Mouse (Mus musculus) ES-Bruce4 (cell line): ENCODE data around the gene Ppp1r15a. TPM values are rescaled to one million over a fixed set of nuclear protein-coding genes. Genes with fewer than 3 reads are reported as not detected.
"Not testable (repeated sequence)": the region's sequence is repeated elsewhere in the genome, so short reads cannot be mapped to it uniquely, and the experiment has no call there.

Experiments
- H3K27ac ChIP-seq: 2 replicates; pipeline ENCODE4 v1.5.1; 2012; ENCODE audit warnings: low read length, inconsistent platforms; ENCODE audit not compliant: insufficient read depth
- H3K27me3 ChIP-seq: 2 replicates; pipeline ENCODE4 v1.6.1; 2012; ENCODE audit warnings: mild to moderate bottlenecking, low read length, inconsistent platforms; ENCODE audit not compliant: control insufficient read depth, poor library complexity, insufficient read depth, severe bottlenecking
- H3K36me3 ChIP-seq: 2 replicates; pipeline ENCODE4 v1.6.1; 2012; ENCODE audit warnings: inconsistent platforms, mild to moderate bottlenecking, low read length, moderate library complexity; ENCODE audit not compliant: control insufficient read depth, poor library complexity, insufficient read depth, severe bottlenecking
- H3K4me1 ChIP-seq: one replicate; pipeline ENCODE4 v1.8.1; 2011; ENCODE audit warnings: low read length; ENCODE audit not compliant: control insufficient read depth, insufficient read depth
- H3K4me3 ChIP-seq: 2 replicates; pipeline ENCODE4 v1.5.1; 2011; ENCODE audit warnings: low read depth, mild to moderate bottlenecking, low read length
- H3K9ac ChIP-seq: 2 replicates; pipeline ENCODE4 v1.6.1; 2012; ENCODE audit warnings: low read depth, mild to moderate bottlenecking, inconsistent platforms; ENCODE audit not compliant: poor library complexity, severe bottlenecking
- H3K9me3 ChIP-seq: replicated peaks from 2 replicates; pipeline ENCODE4 v1.6.1; 2012; ENCODE audit warnings: mild to moderate bottlenecking, low read length, inconsistent platforms; ENCODE audit not compliant: control insufficient read depth, poor library complexity, insufficient read depth, severe bottlenecking
- CTCF ChIP-seq: IDR thresholded peaks from one replicate; pipeline ENCODE4 v1.8.1; 2011; ENCODE audit warnings: low read depth, low read length
- EP300 ChIP-seq: IDR thresholded peaks from 2 replicates; pipeline ENCODE4 v1.6.1; 2011; ENCODE audit warnings: low read depth, low read length; ENCODE audit not compliant: insufficient read depth
- POLR2A ChIP-seq: IDR thresholded peaks from one replicate; pipeline ENCODE4 v1.8.1; 2011; ENCODE audit warnings: low read length; ENCODE audit not compliant: insufficient read depth
- polyA plus RNA-seq: library from polyadenylated mRNA; stranded (reverse); fragments of >200 nt; gene quantifications from 2 replicates; pipeline ENCODE4 v1.2.4, GENCODE M21; 2011; ENCODE audit warnings: low read depth; ENCODE audit not compliant: missing spikeins, insufficient read depth, insufficient read length

Ppp1r15a gene
- polyA plus RNA-seq, 1 experiment = 15.5 TPM

DNA sequence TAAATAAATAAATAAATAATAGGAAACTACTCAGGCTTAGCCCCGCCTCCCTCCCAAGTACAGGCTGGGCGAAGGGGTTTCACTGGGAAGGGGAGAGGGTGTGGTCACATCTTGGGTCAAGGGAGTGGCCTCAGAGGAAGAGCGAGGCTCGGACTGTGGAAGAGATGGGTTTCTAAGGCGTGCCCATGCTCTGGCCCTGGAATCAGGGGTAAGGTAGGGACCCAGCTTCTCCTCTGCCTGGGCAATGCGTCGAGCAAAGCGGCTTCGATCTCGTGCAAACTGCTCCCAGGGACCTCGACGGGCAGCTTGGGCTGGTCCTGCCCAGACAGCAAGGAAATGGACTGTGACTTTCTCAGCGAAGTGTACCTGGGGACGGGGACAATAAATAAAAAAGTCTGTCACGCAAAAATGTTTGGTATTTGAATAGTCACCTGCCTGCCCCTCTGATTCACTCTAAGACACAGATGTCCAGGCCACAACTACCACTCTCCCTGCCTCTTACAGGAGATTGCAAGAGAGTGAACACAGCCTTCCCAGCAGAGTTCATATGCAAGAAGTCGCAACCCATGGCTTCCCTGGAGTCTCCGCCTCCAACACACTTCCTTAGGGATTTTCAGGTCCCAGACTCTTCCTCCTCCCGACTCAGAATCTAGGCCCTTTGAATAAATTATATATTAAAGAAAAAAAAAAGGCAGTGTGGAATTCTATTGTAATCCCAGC lies 3.0 kb downstream of the Ppp1r15a start:
- peaks cover 12% of the 10 kb centered on the region for H3K36me3 ChIP-seq
- H3K27ac ChIP-seq = peak overlapping the region; percentile 22
- peak overlapping the region; percentile 35 for H3K4me3 ChIP-seq
- H3K9me3 ChIP-seq = no peaks in the 10 kb centered on the region
- TF ChIP-seq CTCF = no peak
- H3K4me1 ChIP-seq = peaks cover 2% of the 10 kb centered on the region
- no peaks in the 10 kb centered on the region for H3K27me3 ChIP-seq
- H3K9ac ChIP-seq = peak overlapping the region; percentile 2

- no peaks in the 10 kb centered on the region for H3K9me3 ChIP-seq
- TF ChIP-seq POLR2A (no peak), CTCF (no peak), EP300 (no peak)
- H3K36me3 ChIP-seq = peaks cover 12% of the 10 kb centered on the region
- H3K4me1 ChIP-seq = peaks cover 2% of the 10 kb centered on the region
- peak overlapping the region; percentile 56 for H3K9ac ChIP-seq
- H3K27me3 ChIP-seq = no peaks in the 10 kb centered on the region
- H3K27ac ChIP-seq = peak overlapping the region; percentile 38
- H3K4me3 ChIP-seq = peak overlapping the region; percentile 91
Measured at GRCm38 (mm10) chr7:45522194-45522752, 3.8 kb downstream of the Ppp1r15a start.

- Histone ChIP-seq H3K27ac (peak overlapping the region; percentile 46; the same call in 1 of the 2 replicates), H3K4me3 (peak overlapping the region; percentile 91), H3K36me3 (peaks cover 12% of the 10 kb centered on the region), H3K9me3 (no peaks in the 10 kb centered on the region), H3K9ac (peak overlapping the region; percentile 56), H3K27me3 (no peaks in the 10 kb centered on the region), H3K4me1 (peaks cover 2% of the 10 kb centered on the region)
- peak; percentile 46; the same call in 1 of the 2 replicates for TF ChIP-seq EP300
- peak; percentile 15 for TF ChIP-seq CTCF
- TF ChIP-seq POLR2A = no peak
Measured at GRCm38 (mm10) chr7:45521728-45522184, 4.3 kb downstream of the Ppp1r15a start.

- Histone ChIP-seq H3K27me3 (no peaks in the 10 kb centered on the region), H3K9ac (peak overlapping the region; percentile 56; the same call in 1 of the 2 replicates), H3K36me3 (peaks cover 12% of the 10 kb centered on the region), H3K27ac (no peak overlapping the region), H3K4me3 (no peak overlapping the region), H3K9me3 (no peaks in the 10 kb centered on the region), H3K4me1 (peaks cover 9% of the 10 kb centered on the region)
- TF ChIP-seq EP300 = no peak
- no peak for TF ChIP-seq POLR2A
- TF ChIP-seq CTCF = no peak
Measured at GRCm38 (mm10) chr7:45520605-45521004, 5.5 kb downstream of the Ppp1r15a start.

GRCm38 (mm10) chr7:45519345-45520120 lies 6.5 kb downstream of the Ppp1r15a start:
- peaks cover 9% of the 10 kb centered on the region for H3K4me1 ChIP-seq
- no peak for TF ChIP-seq CTCF
- TF ChIP-seq EP300 = no peak
- no peak for TF ChIP-seq POLR2A
- H3K9me3 ChIP-seq = no peaks in the 10 kb centered on the region
- peak overlapping the region; percentile 72 for H3K27ac ChIP-seq
- 0 out of 2 replicates have a peak overlapping the region, but pooled peaks have one; percentile 2 for H3K4me3 ChIP-seq
- no peak overlapping the region for H3K9ac ChIP-seq
- H3K36me3 ChIP-seq = peaks cover 11% of the 10 kb centered on the region
- no peaks in the 10 kb centered on the region for H3K27me3 ChIP-seq

DNA sequence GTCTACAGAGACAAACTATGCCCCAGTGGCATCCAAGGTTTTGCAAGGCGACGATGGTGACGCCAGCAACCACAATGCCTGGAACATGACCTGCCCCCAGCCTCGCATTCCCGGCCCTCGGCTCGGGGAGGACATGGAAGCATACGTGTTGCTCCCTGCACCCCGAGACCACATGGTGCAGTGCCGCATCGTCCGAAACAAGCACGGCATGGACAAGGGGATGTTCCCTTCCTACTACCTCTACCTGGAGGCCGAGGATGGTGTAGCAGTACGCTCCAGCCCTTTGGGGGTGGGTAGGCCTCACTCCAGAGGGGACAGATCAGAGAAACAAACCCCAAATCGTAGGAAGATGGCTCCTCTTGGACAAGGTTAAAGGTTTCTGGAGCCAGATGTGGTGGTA lies 7.5 kb downstream of the Ppp1r15a start:
- Histone ChIP-seq H3K9me3 (no peaks in the 10 kb centered on the region), H3K27me3 (no peaks in the 10 kb centered on the region), H3K9ac (no peak overlapping the region), H3K36me3 (peaks cover 6% of the 10 kb centered on the region), H3K4me1 (peaks cover 9% of the 10 kb centered on the region), H3K4me3 (no peak overlapping the region), H3K27ac (peak overlapping the region; percentile 0; the same call in 1 of the 2 replicates)
- TF ChIP-seq CTCF = no peak
- TF ChIP-seq POLR2A = no peak
- peak; percentile 3; the same call in 1 of the 2 replicates for TF ChIP-seq EP300

DNA sequence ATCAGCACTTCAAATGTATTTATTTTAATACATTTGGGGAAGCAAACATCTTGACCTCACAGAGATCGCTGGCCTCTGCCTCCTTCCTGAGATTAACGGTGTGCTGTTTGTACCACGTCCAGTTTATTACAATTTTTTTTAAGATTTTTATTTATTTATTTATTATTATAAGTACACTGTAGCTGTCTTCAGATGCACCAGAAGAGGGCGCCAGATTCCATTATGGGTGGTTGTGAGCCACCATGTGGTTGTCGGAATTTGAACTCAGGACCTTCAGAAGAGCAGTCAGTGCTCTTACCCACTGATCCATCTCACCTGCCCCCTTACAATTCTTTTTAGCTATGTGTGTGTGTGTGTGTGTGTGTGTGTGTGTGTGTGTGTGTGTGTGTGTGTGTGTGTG lies 9.2 kb downstream of the Ppp1r15a start:
- not testable (repeated sequence) for H3K9ac ChIP-seq, H3K27me3 ChIP-seq, H3K4me1 ChIP-seq, H3K4me3 ChIP-seq, H3K36me3 ChIP-seq, H3K9me3 ChIP-seq, H3K27ac ChIP-seq
